Mouse (Mus musculus) MEL (cell line): ENCODE measurements around the gene Olfr653. TPM values are rescaled to one million over a fixed set of nuclear protein-coding genes. Genes with fewer than 3 reads are reported as not detected.

Source experiments
- DNase-seq: peaks from one replicate; pipeline ENCODE4 v3.0.0; 2011; ENCODE audit warnings: low read depth, low spot score
- H3K27ac ChIP-seq: 2 replicates; pipeline ENCODE4 v1.5.1; 2012; ENCODE audit warnings: low read depth, mild to moderate bottlenecking, control low read depth, low read length, moderate library complexity; ENCODE audit not compliant: control insufficient read depth
- H3K27me3 ChIP-seq, 2 experiments: fragments of 150-350 bp in 1 of 2; sonication (generic) in 1 of 2; 2 replicates each; pipeline ENCODE4 v1.6.1; 2012; ENCODE audit warnings: low read length in 2 of 2, mild to moderate bottlenecking in 2 of 2, improper control_type of control experiment in 1 of 2, moderate library complexity in 1 of 2; ENCODE audit not compliant: insufficient read depth in 2 of 2, control insufficient read depth in 1 of 2
- H3K36me3 ChIP-seq, 2 experiments: 2 replicates each; pipeline ENCODE4 v1.6.1; 2012 to 2014; ENCODE audit warnings: low read length in 2 of 2, improper control_type of control experiment in 1 of 2, inconsistent platforms in 1 of 2, mild to moderate bottlenecking in 1 of 2; ENCODE audit not compliant: insufficient read depth in 2 of 2, control insufficient read depth in 1 of 2
- H3K4me1 ChIP-seq, 2 experiments: fragments of 150-350 bp in 1 of 2; sonication (generic) in 1 of 2; 2 replicates each; pipeline ENCODE4 v1.6.1; 2012; ENCODE audit warnings: low read length in 2 of 2, improper control_type of control experiment in 1 of 2, mild to moderate bottlenecking in 1 of 2; ENCODE audit not compliant: insufficient read depth in 2 of 2, control insufficient read depth in 1 of 2
- H3K4me3 ChIP-seq, 2 experiments: fragments of 150-350 bp in 1 of 2; sonication (generic) in 1 of 2; 2 replicates each; pipeline ENCODE4 v1.5.1; 2012; ENCODE audit warnings: low read depth in 2 of 2, low read length in 2 of 2, mild to moderate bottlenecking in 2 of 2, moderate library complexity in 2 of 2, control low read depth in 1 of 2, improper control_type of control experiment in 1 of 2; ENCODE audit not compliant: control insufficient read depth in 1 of 2, insufficient read depth in 1 of 2
- H3K79me2 ChIP-seq: 2 replicates; pipeline ENCODE4 v1.6.1; 2012; ENCODE audit warnings: mild to moderate bottlenecking, low read length, moderate library complexity; ENCODE audit not compliant: control insufficient read depth, poor library complexity, insufficient read depth
- H3K9ac ChIP-seq: 2 replicates; pipeline ENCODE4 v1.6.1; 2012; ENCODE audit warnings: low read depth, mild to moderate bottlenecking, control low read depth, low read length, moderate library complexity; ENCODE audit not compliant: control insufficient read depth, poor library complexity, severe bottlenecking
- H3K9me3 ChIP-seq: fragments of 150-350 bp; sonication (generic); replicated peaks from 2 replicates; pipeline ENCODE4 v1.6.1; 2012; ENCODE audit warnings: mild to moderate bottlenecking, low read length, improper control_type of control experiment, moderate library complexity; ENCODE audit not compliant: insufficient read depth
- BHLHE40 ChIP-seq: IDR thresholded peaks from 2 replicates; pipeline ENCODE4 v1.6.1; 2012; ENCODE audit warnings: low read depth, mild to moderate bottlenecking, inconsistent platforms, low read length, improper control_type of control experiment, borderline replicate concordance
- CHD1 ChIP-seq: IDR thresholded peaks from 2 replicates; pipeline ENCODE4 v1.6.1; 2012; ENCODE audit warnings: low read depth, mild to moderate bottlenecking, inconsistent platforms, low read length, improper control_type of control experiment
- CTCF ChIP-seq, 3 experiments: IDR thresholded peaks in 2 of 3; conservative IDR thresholded peaks in 1 of 3; 2 replicates each; pipeline ENCODE4 v1.5.1; 2011 to 2012; ENCODE audit warnings: low read length in 3 of 3, low read depth in 2 of 3, mild to moderate bottlenecking in 2 of 3, improper control_type of control experiment in 1 of 3, inconsistent platforms in 1 of 3, mixed read lengths in 1 of 3, moderate library complexity in 1 of 3; ENCODE audit not compliant: control insufficient read depth in 1 of 3, insufficient read depth in 1 of 3, poor library complexity in 1 of 3, severe bottlenecking in 1 of 3
- E2F4 ChIP-seq: IDR thresholded peaks from 2 replicates; pipeline ENCODE4 v1.6.1; 2011; ENCODE audit warnings: low read depth, low read length, improper control_type of control experiment, borderline replicate concordance
- EP300 ChIP-seq, 2 experiments: IDR thresholded peaks; 2 replicates each; pipeline ENCODE4 v1.6.1; 2011; ENCODE audit warnings: improper control_type of control experiment in 2 of 2, low read length in 2 of 2, low read depth in 1 of 2, mild to moderate bottlenecking in 1 of 2
- ETS1 ChIP-seq: IDR thresholded peaks from 2 replicates; pipeline ENCODE4 v1.6.1; 2012; ENCODE audit warnings: low read depth, mild to moderate bottlenecking, inconsistent platforms, low read length, improper control_type of control experiment, moderate library complexity
- HCFC1 ChIP-seq: IDR thresholded peaks from 2 replicates; pipeline ENCODE4 v1.6.1; 2012; ENCODE audit warnings: low read depth, mild to moderate bottlenecking, inconsistent platforms, low read length, improper control_type of control experiment, moderate library complexity
- MAFK ChIP-seq: IDR thresholded peaks from 2 replicates; pipeline ENCODE4 v1.6.1; 2011; ENCODE audit warnings: low read depth, mild to moderate bottlenecking, low read length, improper control_type of control experiment, borderline replicate concordance
- MAX ChIP-seq: IDR thresholded peaks from 2 replicates; pipeline ENCODE4 v1.6.1; 2011; ENCODE audit warnings: low read length, improper control_type of control experiment
- MAZ ChIP-seq: IDR thresholded peaks from 2 replicates; pipeline ENCODE4 v1.6.1; 2012; ENCODE audit warnings: low read depth, mild to moderate bottlenecking, inconsistent platforms, low read length, improper control_type of control experiment
- MEF2A ChIP-seq: IDR thresholded peaks from 2 replicates; pipeline ENCODE4 v1.6.1; 2014; ENCODE audit warnings: low read depth, mild to moderate bottlenecking, inconsistent platforms, low read length, improper control_type of control experiment; ENCODE audit not compliant: poor library complexity, insufficient replicate concordance, severe bottlenecking; ENCODE audit errors: extremely low read depth
- MXI1 ChIP-seq: IDR thresholded peaks from 2 replicates; pipeline ENCODE4 v1.6.1; 2011; ENCODE audit warnings: mild to moderate bottlenecking, low read depth, low read length, improper control_type of control experiment
- MYB ChIP-seq: IDR thresholded peaks from 2 replicates; pipeline ENCODE4 v1.6.1; 2011; ENCODE audit warnings: mild to moderate bottlenecking, low read depth, low read length, improper control_type of control experiment
- NRF1 ChIP-seq: IDR thresholded peaks from 2 replicates; pipeline ENCODE4 v1.6.1; 2014; ENCODE audit warnings: low read depth, mild to moderate bottlenecking, inconsistent platforms, low read length, improper control_type of control experiment, moderate library complexity; ENCODE audit not compliant: poor library complexity, insufficient read depth, severe bottlenecking
- POLR2A ChIP-seq, 2 experiments: IDR thresholded peaks; 2 replicates each; pipeline ENCODE4 v1.6.1; 2011 to 2012; ENCODE audit warnings: low read length in 2 of 2, mild to moderate bottlenecking in 2 of 2, control low read depth in 1 of 2, improper control_type of control experiment in 1 of 2, low read depth in 1 of 2, moderate library complexity in 1 of 2; ENCODE audit not compliant: control insufficient read depth in 1 of 2, insufficient read depth in 1 of 2, poor library complexity in 1 of 2
- SIN3A ChIP-seq: IDR thresholded peaks from 2 replicates; pipeline ENCODE4 v1.6.1; 2012; ENCODE audit warnings: low read length, improper control_type of control experiment, inconsistent platforms
- SMC3 ChIP-seq: IDR thresholded peaks from 2 replicates; pipeline ENCODE4 v1.6.1; 2011; ENCODE audit warnings: low read depth, low read length, improper control_type of control experiment
- TAL1 ChIP-seq: IDR thresholded peaks from 2 replicates; pipeline ENCODE4 v1.6.1; 2012; ENCODE audit warnings: mild to moderate bottlenecking, inconsistent platforms, low read length, moderate library complexity, mixed read lengths
- TBP ChIP-seq: IDR thresholded peaks from 2 replicates; pipeline ENCODE4 v1.8.0; 2011; ENCODE audit warnings: low read depth, low read length, improper control_type of control experiment
- UBTF ChIP-seq: IDR thresholded peaks from 2 replicates; pipeline ENCODE4 v1.6.1; 2012; ENCODE audit warnings: low read depth, mild to moderate bottlenecking, inconsistent platforms, low read length, improper control_type of control experiment, moderate library complexity, borderline replicate concordance; ENCODE audit not compliant: insufficient read depth
- USF1 ChIP-seq: IDR thresholded peaks from 2 replicates; pipeline ENCODE4 v1.6.1; 2014; ENCODE audit warnings: low read depth, mild to moderate bottlenecking, inconsistent platforms, low read length, improper control_type of control experiment, moderate library complexity
- ZMIZ1 ChIP-seq: IDR thresholded peaks from 2 replicates; pipeline ENCODE4 v1.6.1; 2012; ENCODE audit warnings: low read depth, mild to moderate bottlenecking, inconsistent platforms, low read length, improper control_type of control experiment, moderate library complexity
- ZNF384 ChIP-seq: IDR thresholded peaks from 2 replicates; pipeline ENCODE4 v1.6.1; 2012; ENCODE audit warnings: low read depth, mild to moderate bottlenecking, inconsistent platforms, low read length, improper control_type of control experiment
- polyA plus RNA-seq, 2 experiments: library from polyadenylated mRNA; stranded (reverse) in 1 of 2; unstranded in 1 of 2; fragments of >175 nt in 1 of 2; fragments of >200 nt in 1 of 2; gene quantifications; 2 replicates each; pipeline versions ENCODE4 v1.2.1 to v1.2.4; 2012; ENCODE audit warnings: low replicate concordance in 2 of 2, low read depth in 1 of 2; ENCODE audit not compliant: insufficient read length in 2 of 2, insufficient read depth in 1 of 2, missing spikeins in 1 of 2
- total RNA-seq: library from RNA; depleted of rRNA; stranded (reverse); fragments of 300-350 nt; gene quantifications from 2 replicates; pipeline ENCODE4 v1.2.3, GENCODE M21; 2012

Olfr653 gene
- total and polyA plus RNA-seq, 3 experiments: not detected

GRCm38 (mm10) chr7:104588274-104588673 is 11.2 kb downstream of the Olfr653 start:
- Histone ChIP-seq H3K9ac (no peak overlapping the region), H3K27me3 (no peaks in the 10 kb centered on the region), H3K9me3 (no peaks in the 10 kb centered on the region), H3K27ac (no peak overlapping the region), H3K36me3 (no peaks in the 10 kb centered on the region), H3K4me3 (no peak overlapping the region), H3K79me2 (no peaks in the 10 kb centered on the region), H3K4me1 (no peaks in the 10 kb centered on the region)
- DNase-seq: no peak
- no peak for TF ChIP-seq MAFK
- no peak for TF ChIP-seq SMC3
- TF ChIP-seq MXI1: no peak
- TF ChIP-seq TBP: no peak
- TF ChIP-seq HCFC1: no peak
- TF ChIP-seq UBTF: no peak
- TF ChIP-seq EP300 (IDR thresholded peaks at IDR 0.05; ENCODE audit: low read depth in 1 of 2, low read length in 2 of 2): no peak
- no peak for TF ChIP-seq CHD1
- no peak for TF ChIP-seq USF1
- TF ChIP-seq SIN3A: no peak
- no peak for TF ChIP-seq ETS1
- TF ChIP-seq ZNF384: no peak
- TF ChIP-seq BHLHE40: no peak
- no peak for TF ChIP-seq CTCF (IDR thresholded peaks at IDR 0.05 in 2 of 3, conservative IDR thresholded peaks at IDR 0.05 in 1 of 3; ENCODE audit: control insufficient read depth in 1 of 3, insufficient read depth in 1 of 3, low read depth in 2 of 3, low read length in 3 of 3, poor library complexity in 1 of 3, severe bottlenecking in 1 of 3)
- TF ChIP-seq TAL1: no peak
- no peak for TF ChIP-seq NRF1
- no peak for TF ChIP-seq POLR2A (IDR thresholded peaks at IDR 0.05; ENCODE audit: control insufficient read depth in 1 of 2, insufficient read depth in 1 of 2, low read depth in 1 of 2, low read length in 2 of 2, poor library complexity in 1 of 2)
- no peak for TF ChIP-seq E2F4
- no peak for TF ChIP-seq MYB
- no peak for TF ChIP-seq MAZ

GRCm38 (mm10) chr7:104601679-104602078 is 24.6 kb downstream of the Olfr653 start, which contains the start of gene Olfr655:
TSS of gene Olfr655 (minus strand) at chr7:104601779.
- Histone ChIP-seq H3K4me1 (no peaks in the 10 kb centered on the region), H3K9ac (no peak within 1 kb of the TSS), H3K27me3 (no peaks in the 10 kb centered on the region), H3K36me3 (no peaks in the 10 kb centered on the region), H3K9me3 (no peaks in the 10 kb centered on the region), H3K4me3 (no peak within 1 kb of the TSS), H3K79me2 (no peaks in the 10 kb centered on the region), H3K27ac (no peak within 1 kb of the TSS)
- no peak for DNase-seq
- TF ChIP-seq MEF2A: no peak
- TF ChIP-seq SMC3: no peak
- no peak for TF ChIP-seq MAX
- no peak for TF ChIP-seq HCFC1
- TF ChIP-seq ZMIZ1: no peak
